Mouse (Mus musculus): Measurements from ENCODE around the gene Itgb7. TPM values are rescaled to one million over a fixed set of nuclear protein-coding genes. Genes with fewer than 3 reads are reported as not detected.

Itgb7 gene
- total and polyA plus RNA-seq, 3 experiments: 22.1 to 83.5 (median 26.6) TPM

GRCm38 (mm10) chr15:102224186-102224991 lies 7.4 kb downstream of the Itgb7 start:
- Histone ChIP-seq H3K27me3 (ENCODE audit: insufficient read depth, low read length) (peaks cover 3% of the 10 kb centered on the region; the same call in 1 of the 2 replicates), H3K4me3 (ENCODE audit: low read depth, low read length) (peak overlapping the region; percentile 71), H3K4me1 (ENCODE audit: insufficient read depth, low read depth, low read length) (peaks cover 58% of the 10 kb centered on the region), H3K9me3 (replicated peaks) (0 out of 2 replicates have a peak, but pooled peaks cover 3% of the 10 kb centered on the region), H3K36me3 (replicated peaks) (peaks cover 40% of the 10 kb centered on the region)
- ATAC-seq (ENCODE audit: extremely low read depth, insufficient number of reproducible peaks, low FRiP score, poor library complexity, severe bottlenecking) (no peak), DNase-seq (ENCODE audit: low spot score) (peak; percentile 84)
- TF ChIP-seq GATA1 (IDR thresholded peaks at IDR 0.05; ENCODE audit: borderline replicate concordance, low read length) (no peak), POLR2AphosphoS5 (IDR thresholded peaks at IDR 0.05; ENCODE audit: insufficient replicate concordance, low read depth, low read length) (no peak), CTCF (IDR thresholded peaks at IDR 0.05; ENCODE audit: low read depth, low read length) (peak; percentile 50), GATA2 (IDR thresholded peaks at IDR 0.05; ENCODE audit: borderline replicate concordance, low read depth, low read length) (no peak), TAL1 (conservative IDR thresholded peaks at IDR 0.05; ENCODE audit: low read depth, low read length) (no peak)

GRCm38 (mm10) chr15:102222386-102222785 lies 9.4 kb downstream of the Itgb7 start:
- H3K9me3 ChIP-seq (replicated peaks): 0 out of 2 replicates have a peak, but pooled peaks cover 3% of the 10 kb centered on the region
- DNase-seq (ENCODE audit: low spot score) (no peak), ATAC-seq (ENCODE audit: extremely low read depth, insufficient number of reproducible peaks, low FRiP score, poor library complexity, severe bottlenecking) (no peak)
- no peak for TF ChIP-seq CTCF (IDR thresholded peaks at IDR 0.05; ENCODE audit: low read depth, low read length)
- no peak for TF ChIP-seq POLR2AphosphoS5 (IDR thresholded peaks at IDR 0.05; ENCODE audit: insufficient replicate concordance, low read depth, low read length)
- TF ChIP-seq GATA2 (IDR thresholded peaks at IDR 0.05; ENCODE audit: borderline replicate concordance, low read depth, low read length): no peak
- TF ChIP-seq GATA1 (IDR thresholded peaks at IDR 0.05; ENCODE audit: borderline replicate concordance, low read length): no peak
- TF ChIP-seq TAL1 (conservative IDR thresholded peaks at IDR 0.05; ENCODE audit: low read depth, low read length): no peak
- no peak overlapping the region for H3K4me3 ChIP-seq (ENCODE audit: low read depth, low read length)
- H3K4me1 ChIP-seq (ENCODE audit: insufficient read depth, low read depth, low read length): peaks cover 42% of the 10 kb centered on the region
- peaks cover 3% of the 10 kb centered on the region; the same call in 1 of the 2 replicates for H3K27me3 ChIP-seq (ENCODE audit: insufficient read depth, low read length)
- peaks cover 51% of the 10 kb centered on the region for H3K36me3 ChIP-seq (replicated peaks)

- H3K36me3 ChIP-seq (replicated peaks): peaks cover 78% of the 10 kb centered on the region
- no peaks in the 10 kb centered on the region for H3K9me3 ChIP-seq (replicated peaks)
- TF ChIP-seq GATA2 (IDR thresholded peaks at IDR 0.05; ENCODE audit: borderline replicate concordance, low read depth, low read length) (no peak), CTCF (IDR thresholded peaks at IDR 0.05; ENCODE audit: low read depth, low read length) (no peak), GATA1 (IDR thresholded peaks at IDR 0.05; ENCODE audit: borderline replicate concordance, low read length) (no peak), TAL1 (conservative IDR thresholded peaks at IDR 0.05; ENCODE audit: low read depth, low read length) (no peak)
- DNase-seq (ENCODE audit: low spot score): no peak
- H3K27me3 ChIP-seq (ENCODE audit: insufficient read depth, low read length): no peaks in the 10 kb centered on the region; the same call in 1 of the 2 replicates
- H3K4me3 ChIP-seq (ENCODE audit: low read depth, low read length): no peak overlapping the region
- ATAC-seq (ENCODE audit: extremely low read depth, insufficient number of reproducible peaks, low FRiP score, poor library complexity, severe bottlenecking): no peak
- peaks cover 18% of the 10 kb centered on the region for H3K4me1 ChIP-seq (ENCODE audit: insufficient read depth, low read depth, low read length)
These were observed 14.4 kb downstream of the Itgb7 start for GRCm38 (mm10) chr15:102217325-102217724.

GRCm38 (mm10) chr15:102216459-102217228 lies 15.1 kb downstream of the Itgb7 start:
- DNase-seq (ENCODE audit: low spot score) (no peak), ATAC-seq (ENCODE audit: extremely low read depth, insufficient number of reproducible peaks, low FRiP score, poor library complexity, severe bottlenecking) (no peak)
- peaks cover 17% of the 10 kb centered on the region for H3K4me1 ChIP-seq (ENCODE audit: insufficient read depth, low read depth, low read length)
- H3K9me3 ChIP-seq (replicated peaks): no peaks in the 10 kb centered on the region
- no peaks in the 10 kb centered on the region; the same call in 1 of the 2 replicates for H3K27me3 ChIP-seq (ENCODE audit: insufficient read depth, low read length)
- H3K36me3 ChIP-seq (replicated peaks): peaks cover 79% of the 10 kb centered on the region
- no peak overlapping the region for H3K4me3 ChIP-seq (ENCODE audit: low read depth, low read length)
- no peak for TF ChIP-seq POLR2AphosphoS5 (IDR thresholded peaks at IDR 0.05; ENCODE audit: insufficient replicate concordance, low read depth, low read length)
- no peak for TF ChIP-seq CTCF (IDR thresholded peaks at IDR 0.05; ENCODE audit: low read depth, low read length)
- no peak for TF ChIP-seq GATA1 (IDR thresholded peaks at IDR 0.05; ENCODE audit: borderline replicate concordance, low read length)
- no peak for TF ChIP-seq GATA2 (IDR thresholded peaks at IDR 0.05; ENCODE audit: borderline replicate concordance, low read depth, low read length)
- TF ChIP-seq TAL1 (conservative IDR thresholded peaks at IDR 0.05; ENCODE audit: low read depth, low read length): no peak

GRCm38 (mm10) chr15:102215624-102216023 lies 16.1 kb downstream of the Itgb7 start:
- ATAC-seq (ENCODE audit: extremely low read depth, insufficient number of reproducible peaks, low FRiP score, poor library complexity, severe bottlenecking) (no peak), DNase-seq (ENCODE audit: low spot score) (no peak)
- peaks cover 18% of the 10 kb centered on the region for H3K4me1 ChIP-seq (ENCODE audit: insufficient read depth, low read depth, low read length)
- H3K4me3 ChIP-seq (ENCODE audit: low read depth, low read length): no peak overlapping the region
- no peak for TF ChIP-seq CTCF (IDR thresholded peaks at IDR 0.05; ENCODE audit: low read depth, low read length)
- TF ChIP-seq POLR2AphosphoS5 (IDR thresholded peaks at IDR 0.05; ENCODE audit: insufficient replicate concordance, low read depth, low read length): no peak
- TF ChIP-seq TAL1 (conservative IDR thresholded peaks at IDR 0.05; ENCODE audit: low read depth, low read length): no peak
- no peaks in the 10 kb centered on the region for H3K9me3 ChIP-seq (replicated peaks)
- peaks cover 84% of the 10 kb centered on the region for H3K36me3 ChIP-seq (replicated peaks)
- no peaks in the 10 kb centered on the region; the same call in 1 of the 2 replicates for H3K27me3 ChIP-seq (ENCODE audit: insufficient read depth, low read length)

- H3K9me3 ChIP-seq (replicated peaks): no peaks in the 10 kb centered on the region
- no peak for DNase-seq (ENCODE audit: low spot score)
- TF ChIP-seq GATA1 (IDR thresholded peaks at IDR 0.05; ENCODE audit: borderline replicate concordance, low read length) (no peak), TAL1 (conservative IDR thresholded peaks at IDR 0.05; ENCODE audit: low read depth, low read length) (no peak)
- peaks cover 25% of the 10 kb centered on the region for H3K4me1 ChIP-seq (ENCODE audit: insufficient read depth, low read depth, low read length)
- no peak for ATAC-seq (ENCODE audit: extremely low read depth, insufficient number of reproducible peaks, low FRiP score, poor library complexity, severe bottlenecking)
- H3K36me3 ChIP-seq (replicated peaks): peaks cover 88% of the 10 kb centered on the region
- H3K27me3 ChIP-seq (ENCODE audit: insufficient read depth, low read length): no peaks in the 10 kb centered on the region; the same call in 1 of the 2 replicates
- H3K4me3 ChIP-seq (ENCODE audit: low read depth, low read length): no peak overlapping the region
These were observed 17.6 kb downstream of the Itgb7 start for GRCm38 (mm10) chr15:102214132-102214531.
